Mouse (Mus musculus): Measurements from ENCODE around the gene Kcnk4. TPM values are rescaled to one million over a fixed set of nuclear protein-coding genes. Genes with fewer than 3 reads are reported as not detected.

Kcnk4 gene
- total and polyA plus RNA-seq, 3 experiments: 0.21 to 0.80 TPM; not detected in 1

DNA sequence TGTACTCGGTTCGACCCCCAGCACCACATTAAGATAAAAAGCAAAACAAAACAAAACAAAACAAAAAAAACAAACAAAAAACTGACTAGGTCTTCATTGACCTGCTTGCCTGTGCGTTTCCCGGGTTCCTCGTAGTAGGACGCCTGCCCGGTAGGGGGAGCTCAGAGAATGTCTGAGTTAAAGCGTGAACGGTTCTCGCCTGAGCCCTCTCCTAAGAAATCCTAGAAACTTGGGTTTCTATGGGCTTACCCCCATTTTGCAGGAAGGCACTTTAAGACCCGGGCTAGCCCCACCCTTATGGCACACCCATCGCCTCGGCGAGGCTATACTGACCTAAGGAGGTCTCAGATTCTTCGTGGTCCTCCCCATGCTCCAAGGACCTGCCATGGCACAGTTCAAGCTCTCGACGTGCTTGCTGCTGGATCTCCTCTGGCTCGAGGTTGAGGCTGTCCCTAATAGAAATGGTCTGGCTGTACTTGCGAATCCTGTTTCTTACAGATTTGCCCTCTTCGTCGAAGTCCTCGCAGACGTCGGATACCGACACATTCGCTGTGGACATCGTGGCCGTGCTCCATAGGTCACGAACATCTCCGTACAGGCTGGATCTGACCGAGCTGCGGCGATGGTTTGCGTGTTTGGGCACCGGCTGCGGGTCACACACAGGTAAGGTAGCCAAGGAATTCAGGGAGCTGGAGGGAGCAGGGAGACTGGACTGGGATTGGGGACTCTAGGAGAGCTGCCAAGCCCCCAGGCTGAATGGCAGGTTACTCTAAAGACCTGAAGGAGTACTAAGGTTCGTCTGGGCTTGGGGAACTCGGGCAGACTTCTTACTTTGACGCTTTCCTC is 9.6 kb downstream of the Kcnk4 start:
- dilution Hi-C loops (cut with MboI; ENCODE audit: extremely low pct_ligation_motif_present, extremely low pct_unique_long_range_greater_than_20kb, low sequenced_read_pairs): no loop called here
- H3K27ac ChIP-seq (ENCODE audit: insufficient read depth, low read depth): no peak overlapping the region
- H3K79me2 ChIP-seq (replicated peaks; ENCODE audit: control insufficient read depth, extremely low read depth, insufficient read depth, poor library complexity, severe bottlenecking): 0 out of 2 replicates have a peak, but pooled peaks cover 3% of the 10 kb centered on the region
- peaks cover 3% of the 10 kb centered on the region for H3K27me3 ChIP-seq (replicated peaks)
- H3K4me3 ChIP-seq (replicated peaks in 1 of 3; ENCODE audit: low read depth in 2 of 3, low read length in 2 of 3, poor library complexity in 1 of 3): no peak overlapping the region
- DNase-seq (ENCODE audit: extremely low read depth): peak; percentile 61
- no peak overlapping the region for H3K9ac ChIP-seq (ENCODE audit: insufficient read depth, low read depth)
- H3K36me3 ChIP-seq (replicated peaks in 1 of 2; ENCODE audit: control insufficient read depth in 1 of 2, insufficient read depth in 1 of 2, low read length in 1 of 2): peaks cover 0 to 6% of the 10 kb centered on the region in 2 experiments
- TF ChIP-seq ZMIZ1 (IDR thresholded peaks at IDR 0.05; ENCODE audit: low read depth, low read length) (no peak), CTCF (conservative IDR thresholded peaks at IDR 0.05 in 1 of 2, IDR thresholded peaks at IDR 0.05 in 1 of 2; ENCODE audit: low read depth in 2 of 2, low read length in 2 of 2) (peak in 1 of 2 experiments; percentile 84; a peak in 3 of 4 replicates), RAD21 (IDR thresholded peaks at IDR 0.05; ENCODE audit: low read depth, low read length) (peak; percentile 83), SMC3 (IDR thresholded peaks at IDR 0.05; ENCODE audit: low read depth, low read length) (peak; percentile 58), TCF12 (IDR thresholded peaks at IDR 0.05; ENCODE audit: low read depth, low read length) (0 out of 2 replicates have a peak, but pooled peaks have one; percentile 15), KAT2A (IDR thresholded peaks at IDR 0.05; ENCODE audit: insufficient replicate concordance, low read length) (no peak)
- in situ Hi-C loops (cut with MboI; ENCODE audit: low pct_ligation_motif_present, low pct_unique_long_range_greater_than_20kb, low sequenced_read_pairs): loop anchor here (5.0 kb wide), 1 partner anchor 52 kb away; no protein-coding TSS in a partner anchor
- peak overlapping the region; percentile 58 for H3K4me2 ChIP-seq (ENCODE audit: insufficient read depth, low read depth, poor library complexity, severe bottlenecking)
- peaks cover 11 to 26% of the 10 kb centered on the region in 2 experiments for H3K4me1 ChIP-seq (ENCODE audit: control insufficient read depth in 1 of 2, insufficient read depth in 2 of 2)
- H3K9me3 ChIP-seq (replicated peaks; ENCODE audit: low read length): no peaks in the 10 kb centered on the region

DNA sequence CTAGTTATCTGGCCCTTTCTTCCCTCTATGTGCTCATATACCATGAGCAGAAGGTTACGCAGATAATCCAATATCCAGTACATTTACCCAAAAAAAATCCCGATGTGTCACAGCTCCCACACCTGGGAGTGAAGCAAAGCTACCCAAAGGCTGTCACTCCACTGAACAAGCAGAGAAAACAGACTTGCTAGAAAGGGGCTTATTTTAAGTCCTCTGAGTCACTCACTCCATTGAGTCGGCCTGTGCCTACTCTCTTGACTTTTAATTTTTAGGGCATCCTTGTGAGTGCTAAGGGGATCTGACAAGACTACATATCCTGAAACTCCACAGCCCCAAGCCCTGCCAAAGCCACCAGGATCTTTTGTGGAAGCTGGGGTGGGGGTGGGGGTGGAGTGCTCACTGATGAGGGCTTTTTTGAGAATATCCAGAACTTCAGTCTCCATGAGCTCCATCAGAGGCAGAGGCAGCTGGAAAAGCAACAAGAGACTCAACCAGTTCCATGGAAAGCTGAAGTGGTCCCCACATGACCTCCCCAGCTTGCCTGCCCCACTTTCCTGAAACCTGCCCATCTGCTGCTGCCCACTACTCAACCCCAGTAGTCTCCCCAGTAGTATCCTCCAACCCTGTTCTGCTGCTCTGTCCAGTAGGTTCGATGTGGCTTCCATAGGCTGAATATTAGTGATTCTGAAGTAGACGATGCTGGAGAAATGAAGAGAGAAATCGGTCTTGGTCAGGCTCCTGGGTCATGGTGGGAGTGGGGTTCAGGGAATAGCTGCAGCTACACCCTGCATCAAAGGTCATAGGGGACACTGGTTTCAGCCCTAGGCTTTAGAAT is 11.2 kb downstream of the Kcnk4 start:
- Histone ChIP-seq H3K4me2 (ENCODE audit: insufficient read depth, low read depth, poor library complexity, severe bottlenecking) (peak overlapping the region; percentile 92), H3K4me1 (ENCODE audit: control insufficient read depth in 1 of 2, insufficient read depth in 2 of 2) (peaks cover 11 to 32% of the 10 kb centered on the region in 2 experiments), H3K4me3 (replicated peaks in 1 of 3; ENCODE audit: low read depth in 2 of 3, low read length in 2 of 3, poor library complexity in 1 of 3) (peak overlapping the region in 2 of 3 experiments; percentile 3 to 74), H3K9ac (ENCODE audit: insufficient read depth, low read depth) (peak overlapping the region; percentile 60; the same call in 1 of the 2 replicates), H3K36me3 (replicated peaks in 1 of 2; ENCODE audit: control insufficient read depth in 1 of 2, insufficient read depth in 1 of 2, low read length in 1 of 2) (peaks cover 0 to 21% of the 10 kb centered on the region in 2 experiments), H3K27ac (ENCODE audit: insufficient read depth, low read depth) (no peak overlapping the region), H3K79me2 (replicated peaks; ENCODE audit: control insufficient read depth, extremely low read depth, insufficient read depth, poor library complexity, severe bottlenecking) (0 out of 2 replicates have a peak, but pooled peaks cover 3% of the 10 kb centered on the region), H3K27me3 (replicated peaks) (peaks cover 3% of the 10 kb centered on the region), H3K9me3 (replicated peaks; ENCODE audit: low read length) (no peaks in the 10 kb centered on the region)
- peak; percentile 21 for DNase-seq (ENCODE audit: extremely low read depth)
- in situ Hi-C loops (cut with MboI; ENCODE audit: low pct_ligation_motif_present, low pct_unique_long_range_greater_than_20kb, low sequenced_read_pairs): loop anchor here (5.0 kb wide), 1 partner anchor 51 kb away; no protein-coding TSS in a partner anchor
- dilution Hi-C loops (cut with MboI; ENCODE audit: extremely low pct_ligation_motif_present, extremely low pct_unique_long_range_greater_than_20kb, low sequenced_read_pairs): no loop called here
- TF ChIP-seq HCFC1 (IDR thresholded peaks at IDR 0.05; ENCODE audit: low read depth, low read length): no peak
- 0 out of 2 replicates have a peak, but pooled peaks have one; percentile 3 for TF ChIP-seq EP300 (IDR thresholded peaks at IDR 0.05; ENCODE audit: low read length)
- TF ChIP-seq KAT2A (IDR thresholded peaks at IDR 0.05; ENCODE audit: insufficient replicate concordance, low read length): no peak
- no peak for TF ChIP-seq ZKSCAN1 (IDR thresholded peaks at IDR 0.05; ENCODE audit: borderline replicate concordance, low read depth, low read length)
- TF ChIP-seq SMC3 (IDR thresholded peaks at IDR 0.05; ENCODE audit: low read depth, low read length): no peak

All from CH12.LX (cell line).